ENCODE assay signal across 9 mouse cellular contexts in the genomic region with DNA sequence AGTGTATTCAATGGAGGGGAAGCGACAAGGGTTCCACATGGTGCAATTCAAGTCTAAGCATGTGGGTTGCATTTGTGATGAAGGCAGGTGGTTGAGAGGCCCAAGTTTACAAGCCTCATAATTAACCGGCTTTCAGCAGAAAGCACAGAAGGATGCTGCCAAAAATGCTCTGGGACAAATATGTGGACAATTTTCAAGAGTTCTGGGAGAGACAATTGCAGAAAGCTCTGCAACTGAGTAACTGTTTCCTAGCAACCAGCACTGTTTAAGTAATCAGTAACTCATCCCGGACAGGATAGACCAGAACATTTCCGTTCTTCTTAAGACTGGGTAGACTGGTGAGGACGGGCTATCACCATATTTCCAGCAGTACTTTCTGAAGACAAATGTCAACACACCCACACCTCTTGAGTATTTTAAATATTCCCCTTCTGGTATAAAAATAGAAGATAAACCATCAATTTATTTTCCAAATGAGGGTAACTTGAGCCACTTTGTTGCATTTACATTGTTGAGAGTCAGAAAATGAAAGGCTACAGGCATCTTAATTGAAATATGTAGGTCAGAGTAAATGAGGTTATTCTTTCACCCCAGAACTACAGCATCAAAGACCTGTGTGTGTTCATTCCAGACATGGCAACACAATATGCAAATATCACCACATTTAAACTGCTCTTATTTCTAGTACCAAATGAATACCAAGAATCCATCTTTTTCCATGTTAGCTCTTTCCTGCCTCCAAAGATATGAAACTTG.
A peak's percentile ranks its signal among the peaks of the same experiment; 100 is the strongest.
DNase-seq lines count a peak whose midpoint lies in the region; ATAC-seq lines count a peak whose summit lies in the region.
"Had no signal": no experiment of that assay in that cellular context is flagged by ENCODE, and none has a peak within 500 bp of the region (broad histone marks: within the 10 kb centered on the region; RNA-seq: fewer than 3 reads in every experiment).

No protein-coding gene starts in this region.

- ATAC-seq in frontal cortex, adult (ENCODE audit: low TSS enrichment): peak; percentile 84

- DNase-seq in frontal cortex, postnatal 25 days (ENCODE audit: low spot score in 2 of 2): no peak
- peak; percentile 75 for DNase-seq in layer of hippocampus, adult 11-12 months (ENCODE audit: low spot score)
- DNase-seq in layer of hippocampus, postnatal 25 days (ENCODE audit: extremely low spot score in 1 of 2, low spot score in 1 of 2): no peak
- peak; percentile 11 for DNase-seq in adipocyte (ENCODE audit: low spot score)
- DNase-seq in layer of hippocampus, adult 9-11 months: peak; percentile 89
- no peak for DNase-seq in thymus, postnatal 25 days
- DNase-seq in B cell, adult 2 months: no peak
- DNase-seq: embryo, embryonic 11 days had no signal

Comparison
In these comparisons a context has a peak if more than half of its experiments do, and no peak if none do; other contexts are left out.
1. DNase-seq: peak in layer of hippocampus, adult 11-12 months (single experiment), adipocyte (single experiment) and layer of hippocampus, adult 9-11 months (single experiment); none in frontal cortex, postnatal 25 days (0 of 2), layer of hippocampus, postnatal 25 days (0 of 2), thymus, postnatal 25 days (single experiment) and B cell, adult 2 months (0 of 2).